Mouse (Mus musculus) urinary bladder, postnatal 14 days (tissue): ENCODE measurements around the gene Mx1.

Source experiments
- DNase-seq: peaks from one replicate; pipeline ENCODE4 v3.0.0; 2021; ENCODE audit warnings: low spot score

Gene Mx1

GRCm38 (mm10) chr16:97462481-97463181 lies at the start of gene Mx1:
Gene Mx1 (minus strand): TSS chr16:97462907.
- no peak for DNase-seq

GRCm38 (mm10) chr16:97512347-97512751 lies 49.6 kb upstream of the Mx1 start:
- DNase-seq = no peak

DNA sequence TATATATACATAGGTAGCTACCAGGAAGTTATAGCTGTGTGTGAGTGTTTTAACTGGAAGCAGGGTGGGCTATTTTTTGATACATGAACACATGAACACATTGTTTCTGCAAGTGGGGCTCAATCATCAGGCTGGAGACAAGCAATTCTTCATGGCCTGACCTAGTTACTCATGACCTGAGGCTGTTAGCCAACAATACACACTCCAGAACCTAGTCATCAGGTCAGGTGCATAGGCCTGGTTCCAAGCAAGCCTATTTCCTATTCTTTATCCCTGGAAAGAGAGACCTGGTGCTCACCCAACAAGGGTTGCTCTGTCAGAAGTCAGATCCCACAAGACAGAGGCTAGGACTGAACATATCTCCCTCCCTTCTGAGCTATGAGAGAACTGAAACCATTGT lies 48.8 kb upstream of the Mx1 start:
- DNase-seq = no peak

DNA sequence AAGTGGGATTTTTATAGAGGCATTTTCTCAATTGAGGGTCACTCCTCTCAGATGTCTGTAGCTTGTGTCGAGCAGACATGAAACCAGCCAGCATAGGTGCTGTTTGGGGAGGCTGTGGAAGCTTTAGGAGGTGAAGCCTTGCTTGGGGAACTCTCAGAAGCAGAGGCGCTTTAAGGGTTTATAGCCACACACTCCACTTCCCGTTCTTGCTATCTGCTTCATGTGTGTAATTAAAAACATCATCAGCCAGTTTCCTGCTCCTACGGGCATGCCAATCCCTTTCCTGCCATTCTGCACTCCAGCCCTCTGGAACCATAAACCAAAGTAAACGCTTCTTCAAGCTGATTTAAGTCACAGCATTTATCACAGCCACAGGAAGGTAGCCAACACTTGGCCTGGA lies 48.1 kb upstream of the Mx1 start:
- DNase-seq = no peak

DNA sequence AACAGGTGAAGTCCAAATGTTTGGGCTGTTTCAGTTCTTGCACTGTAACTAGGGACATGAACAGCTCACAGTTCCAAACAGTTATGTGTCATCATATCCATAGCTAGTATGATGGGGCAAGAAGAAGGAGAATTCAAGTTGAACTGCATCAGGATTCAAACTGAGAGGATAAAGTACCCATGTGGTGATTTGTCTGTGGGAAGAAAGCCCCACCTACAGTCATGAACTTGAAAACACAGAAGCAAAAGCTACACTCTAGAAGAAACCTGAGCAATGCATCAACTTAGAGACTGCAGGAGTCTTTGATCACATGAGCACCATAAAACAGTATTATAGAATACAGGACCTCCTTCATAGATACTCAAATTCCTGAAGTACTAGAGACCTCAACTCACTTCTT lies 45.1 kb upstream of the Mx1 start:
- no peak for DNase-seq

DNA sequence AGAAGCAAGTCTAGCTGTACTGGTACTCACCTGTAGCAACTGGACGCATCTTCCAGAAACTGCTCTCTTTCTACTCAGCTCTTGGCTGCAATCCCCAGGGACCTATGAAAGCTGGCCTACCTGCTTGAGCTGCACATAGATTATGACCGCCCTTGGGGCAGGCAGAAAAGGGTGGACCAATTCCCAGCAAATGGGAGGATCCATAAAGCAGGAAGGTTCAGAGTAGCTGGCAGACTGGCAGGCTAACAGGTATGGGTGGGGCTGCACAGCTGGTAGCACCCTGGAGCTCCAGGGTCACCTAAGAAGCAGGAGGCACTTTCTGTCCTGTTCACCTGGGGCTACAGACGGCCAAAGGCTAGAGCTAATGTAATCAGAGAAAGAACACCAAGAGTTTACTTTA lies 42.1 kb upstream of the Mx1 start:
- no peak for DNase-seq

DNA sequence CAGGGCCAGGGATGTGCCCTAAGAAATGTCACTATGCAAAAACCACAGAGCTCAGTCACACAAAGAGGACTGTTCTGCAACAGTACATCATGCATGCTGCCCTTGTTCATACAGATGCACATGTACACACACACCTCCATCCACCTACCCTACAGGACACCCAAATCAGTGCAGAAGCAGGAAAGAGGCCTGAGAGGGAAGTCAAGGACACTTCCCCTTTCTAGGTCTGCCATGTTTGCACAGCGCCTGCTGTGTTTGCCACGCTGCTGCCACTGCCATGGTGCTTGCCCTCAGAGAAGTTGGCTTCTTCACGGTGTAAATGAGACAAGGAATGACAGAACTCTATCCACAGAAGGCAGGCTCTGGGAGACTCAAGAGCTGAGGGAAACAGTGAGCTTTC lies 41.1 kb upstream of the Mx1 start:
- no peak for DNase-seq

DNA sequence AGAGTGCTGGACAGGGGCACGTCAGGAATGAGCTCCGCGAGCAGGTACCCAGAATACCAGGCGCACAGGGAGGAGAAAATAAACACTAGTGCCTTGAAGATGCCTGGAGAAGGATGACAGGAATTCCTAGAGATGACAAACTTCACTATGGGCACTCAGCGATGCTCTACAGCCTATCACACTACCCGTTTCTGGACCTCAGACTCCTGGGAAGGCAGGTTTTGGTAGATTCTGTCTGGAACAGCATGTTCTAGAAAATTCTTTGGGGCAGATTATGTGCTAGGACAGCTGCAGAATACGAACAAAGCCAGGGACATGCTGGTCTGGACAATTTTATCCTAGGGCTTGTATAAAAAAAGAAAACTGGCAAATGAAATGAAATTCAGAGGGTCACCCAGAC lies 38.2 kb upstream of the Mx1 start:
- DNase-seq = no peak

GRCm38 (mm10) chr16:97499450-97499849 lies 36.7 kb upstream of the Mx1 start:
- no peak for DNase-seq

GRCm38 (mm10) chr16:97498139-97498538 lies 35.4 kb upstream of the Mx1 start:
- no peak for DNase-seq

DNA sequence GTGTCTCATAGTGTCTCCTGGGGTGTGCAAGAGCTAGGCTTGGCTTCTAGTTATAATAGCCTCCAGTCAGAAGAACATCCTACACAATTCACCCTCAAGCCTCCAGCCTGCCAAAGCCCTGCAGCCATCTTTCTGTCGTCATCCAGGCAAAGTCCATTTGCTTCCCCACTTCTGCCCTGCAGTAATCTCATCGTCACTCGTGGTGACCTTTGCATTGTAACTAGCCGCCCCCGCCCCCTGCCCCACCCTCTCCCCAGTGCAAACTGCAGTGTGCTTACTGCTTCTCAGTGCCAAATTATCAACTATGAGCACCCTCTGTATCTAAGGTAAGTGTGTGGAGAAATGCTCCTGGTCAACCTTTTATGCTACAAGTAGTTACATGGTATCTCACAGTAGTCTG lies 35.0 kb upstream of the Mx1 start:
- no peak for DNase-seq

DNA sequence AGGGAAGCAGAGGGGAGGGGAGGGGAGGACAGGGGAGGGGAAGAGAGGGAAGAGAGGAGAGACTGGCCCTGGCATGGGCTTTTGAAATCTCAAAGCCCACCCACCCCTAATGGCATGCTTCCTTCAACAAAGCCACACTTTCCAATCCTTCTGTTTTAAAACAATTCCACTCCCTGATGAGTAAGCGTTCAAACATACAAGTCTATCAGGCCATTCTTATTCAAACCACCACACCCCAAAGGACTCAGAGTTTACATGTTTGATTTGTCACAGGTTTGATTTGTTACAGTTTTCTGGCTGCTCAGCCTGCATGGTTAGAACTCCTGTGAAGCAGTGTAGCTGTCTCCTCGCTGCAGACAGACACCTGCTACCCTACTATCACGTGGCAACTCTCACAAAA lies 33.3 kb upstream of the Mx1 start:
- no peak for DNase-seq

DNA sequence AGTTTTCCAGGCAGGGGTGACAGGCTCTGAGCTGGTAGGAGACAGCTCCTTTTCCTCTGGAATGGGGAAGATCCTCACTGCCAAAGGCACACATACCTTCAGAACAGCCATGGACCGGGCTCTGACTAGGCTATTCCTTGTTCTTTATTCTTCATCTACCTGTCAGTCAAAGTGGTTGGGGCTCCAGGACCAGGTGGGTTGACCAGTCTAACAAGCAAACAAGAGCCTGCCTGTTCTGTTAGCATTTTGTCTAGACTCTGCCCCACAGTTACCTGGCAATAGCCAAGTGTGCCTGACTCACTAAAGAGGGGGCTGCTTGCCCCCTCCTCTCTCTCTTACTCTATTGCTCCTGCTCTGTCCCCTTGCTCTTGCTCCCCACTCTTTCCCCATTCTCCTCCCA lies 29.7 kb upstream of the Mx1 start:
- DNase-seq = peak; percentile 44

GRCm38 (mm10) chr16:97478655-97479054 lies 15.9 kb upstream of the Mx1 start:
- DNase-seq = no peak

GRCm38 (mm10) chr16:97476524-97476923 lies 13.8 kb upstream of the Mx1 start:
- DNase-seq = no peak

DNA sequence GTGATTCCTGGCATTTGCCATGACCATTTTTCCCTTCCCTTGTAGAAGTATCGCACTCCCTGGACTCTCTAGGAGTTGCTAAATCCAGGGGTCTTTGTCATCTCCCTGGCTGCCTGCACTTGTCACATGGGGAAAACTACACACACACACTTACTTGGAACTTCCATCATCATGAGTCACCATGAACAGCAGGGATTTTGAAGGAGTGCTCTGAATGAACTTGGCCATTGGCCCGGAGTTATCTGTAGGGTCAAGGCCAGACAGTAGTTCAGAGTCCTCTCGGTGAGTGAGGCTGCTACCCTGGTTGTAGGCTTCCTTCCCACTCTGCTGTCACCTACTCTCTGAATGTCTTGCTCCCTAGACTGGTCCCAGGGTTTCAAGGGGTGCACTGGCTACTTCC lies 12.9 kb upstream of the Mx1 start:
- no peak for DNase-seq

DNA sequence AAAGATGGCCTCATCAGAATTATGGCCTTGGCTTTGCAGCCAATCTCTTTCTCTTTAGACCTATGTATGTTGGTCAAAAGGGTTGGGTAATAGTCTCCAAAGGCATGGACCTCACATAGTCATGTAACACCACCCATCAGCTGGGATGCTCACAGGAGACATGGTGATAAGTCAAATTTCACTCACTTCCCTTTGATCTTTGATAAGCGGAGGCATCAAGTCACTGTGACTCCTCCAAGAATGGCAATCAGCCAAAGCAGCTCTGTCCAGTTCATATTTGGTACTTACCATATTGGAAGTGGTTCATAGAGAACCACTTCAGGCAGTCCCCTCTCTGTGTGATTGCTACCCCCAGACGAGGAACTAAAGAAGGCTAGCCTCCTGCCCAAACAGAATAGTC lies 12.0 kb upstream of the Mx1 start:
- DNase-seq = no peak

GRCm38 (mm10) chr16:97467993-97468791 lies 5.5 kb upstream of the Mx1 start:
- DNase-seq = no peak

DNA sequence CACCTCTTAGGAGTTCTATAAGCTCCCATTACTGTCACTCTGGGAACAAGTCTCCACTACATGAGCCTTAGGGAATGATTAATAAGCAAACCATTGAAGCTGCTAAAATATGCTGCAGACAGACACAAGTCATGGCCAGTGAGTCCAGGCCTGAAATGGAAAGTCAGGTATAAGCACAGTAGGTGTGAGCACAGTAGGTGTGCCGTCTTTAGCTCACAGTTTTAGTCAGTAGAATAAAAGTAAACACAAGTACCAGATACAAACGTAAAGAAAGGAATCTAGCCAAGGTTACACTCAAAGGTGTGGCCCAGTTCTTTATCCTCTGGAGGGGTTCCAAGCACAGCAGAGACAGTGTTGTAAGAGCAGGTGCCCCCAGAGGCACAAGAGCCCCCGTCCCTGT lies 4.8 kb upstream of the Mx1 start:
- DNase-seq = no peak

- no peak for DNase-seq
Measured at GRCm38 (mm10) chr16:97466182-97466957, 3.7 kb upstream of the Mx1 start.

- DNase-seq = no peak
Measured at GRCm38 (mm10) chr16:97461271-97461670, 1.4 kb downstream of the Mx1 start.

DNA sequence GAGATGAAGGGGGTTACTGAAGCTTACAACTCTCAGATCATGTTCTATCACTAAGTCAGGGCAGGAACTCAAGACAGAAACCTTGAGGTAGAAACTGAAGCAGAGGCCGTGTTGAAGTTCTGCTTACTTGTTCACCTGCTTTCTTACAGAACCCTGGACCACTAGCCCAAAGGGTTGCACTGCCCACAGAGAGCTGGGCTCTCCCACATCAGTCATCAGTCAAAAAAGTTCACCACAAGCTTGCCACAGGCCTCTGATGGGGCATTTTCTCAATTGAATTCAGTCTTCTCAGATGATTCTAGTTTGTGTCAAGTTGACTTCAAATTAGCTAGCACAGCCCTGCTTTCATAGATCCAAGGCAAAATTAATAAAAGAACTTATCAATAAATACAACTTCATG lies 2.9 kb downstream of the Mx1 start:
- DNase-seq = no peak

DNA sequence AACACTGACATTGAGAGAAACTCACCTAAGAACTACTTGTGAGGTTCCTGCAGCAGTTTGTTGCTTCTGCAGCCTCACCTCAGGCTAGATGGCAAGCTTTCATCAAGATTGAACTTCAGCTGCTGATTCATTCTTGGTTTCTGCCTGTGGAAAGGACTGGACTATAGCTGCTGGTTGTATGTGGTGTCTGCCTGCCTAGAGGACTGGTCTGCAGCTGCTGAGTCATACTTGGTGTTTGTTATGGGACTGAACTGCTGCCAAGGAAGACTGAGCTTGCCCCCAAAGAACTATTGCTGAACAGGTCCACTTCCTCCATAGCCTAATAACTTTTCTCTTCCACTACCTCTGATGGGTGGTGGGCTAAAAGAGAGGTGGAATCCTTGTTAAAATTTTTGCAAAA lies 15.3 kb downstream of the Mx1 start:
- no peak for DNase-seq
